Mouse (Mus musculus) testis, adult 2 months (tissue): Measurements from ENCODE around the gene Fes. TPM values are rescaled to one million over a fixed set of nuclear protein-coding genes. Genes with fewer than 3 reads are reported as not detected.

ENCODE experiments used
- H3K27ac ChIP-seq: fragments of 200-500 bp; 2 replicates; pipeline ENCODE4 v1.5.1; 2012; ENCODE audit warnings: low read depth, low read length; ENCODE audit not compliant: control insufficient read depth, insufficient read depth
- H3K27me3 ChIP-seq: fragments of 200-500 bp; 2 replicates; pipeline ENCODE4 v1.6.1; 2012; ENCODE audit warnings: mild to moderate bottlenecking, low read length, moderate library complexity; ENCODE audit not compliant: control insufficient read depth, insufficient read depth
- H3K36me3 ChIP-seq: fragments of 200-500 bp; 2 replicates; pipeline ENCODE4 v1.6.1; 2012; ENCODE audit warnings: mild to moderate bottlenecking, low read length; ENCODE audit not compliant: control insufficient read depth, insufficient read depth
- H3K4me1 ChIP-seq: fragments of 200-500 bp; 2 replicates; pipeline ENCODE4 v1.6.1; 2012; ENCODE audit warnings: low read length; ENCODE audit not compliant: control insufficient read depth, insufficient read depth
- H3K4me3 ChIP-seq: fragments of 200-500 bp; 2 replicates; pipeline ENCODE4 v1.5.1; 2012; ENCODE audit warnings: low read depth, mild to moderate bottlenecking, low read length, moderate library complexity, mixed read lengths; ENCODE audit not compliant: control insufficient read depth
- CTCF ChIP-seq: fragments of 200-500 bp; IDR thresholded peaks from 2 replicates; pipeline ENCODE4 v1.5.1; 2012; ENCODE audit warnings: low read depth, mild to moderate bottlenecking, inconsistent platforms, low read length, moderate library complexity; ENCODE audit not compliant: control insufficient read depth, insufficient read depth, insufficient replicate concordance
- POLR2A ChIP-seq: fragments of 200-500 bp; IDR thresholded peaks from 2 replicates; pipeline ENCODE4 v1.6.1; 2012; ENCODE audit warnings: low read depth, mild to moderate bottlenecking, inconsistent platforms, low read length, moderate library complexity; ENCODE audit not compliant: control insufficient read depth
- polyA plus RNA-seq: library from polyadenylated mRNA; depleted of rRNA; stranded (reverse); fragments of >200 nt; gene quantifications from 2 replicates; pipeline ENCODE4 v1.2.3, GENCODE M21; 2012

Fes gene
- polyA plus RNA-seq, 1 experiment = 1.5 TPM

- H3K36me3 ChIP-seq = peaks cover 5% of the 10 kb centered on the region
- peak overlapping the region; percentile 79 for H3K27ac ChIP-seq
- TF ChIP-seq POLR2A (no peak), CTCF (no peak)
- H3K4me1 ChIP-seq = peaks cover 2% of the 10 kb centered on the region
- H3K27me3 ChIP-seq = no peaks in the 10 kb centered on the region
- H3K4me3 ChIP-seq = no peak overlapping the region
Observed at GRCm38 (mm10) chr7:80357156-80357555, 30.6 kb downstream of the Fes start.

GRCm38 (mm10) chr7:80356351-80356750, 31.4 kb downstream of the Fes start:
- peaks cover 8% of the 10 kb centered on the region for H3K36me3 ChIP-seq
- peaks cover 2% of the 10 kb centered on the region for H3K4me1 ChIP-seq
- H3K4me3 ChIP-seq = no peak overlapping the region
- H3K27ac ChIP-seq = peak overlapping the region; percentile 79
- H3K27me3 ChIP-seq = no peaks in the 10 kb centered on the region
- TF ChIP-seq POLR2A = no peak
- no peak for TF ChIP-seq CTCF

GRCm38 (mm10) chr7:80352920-80353319, 34.8 kb downstream of the Fes start:
- Histone ChIP-seq H3K36me3 (peaks cover 6% of the 10 kb centered on the region), H3K27ac (no peak overlapping the region), H3K4me1 (peaks cover 2% of the 10 kb centered on the region), H3K4me3 (no peak overlapping the region), H3K27me3 (no peaks in the 10 kb centered on the region)
- TF ChIP-seq CTCF (no peak), POLR2A (no peak)

DNA sequence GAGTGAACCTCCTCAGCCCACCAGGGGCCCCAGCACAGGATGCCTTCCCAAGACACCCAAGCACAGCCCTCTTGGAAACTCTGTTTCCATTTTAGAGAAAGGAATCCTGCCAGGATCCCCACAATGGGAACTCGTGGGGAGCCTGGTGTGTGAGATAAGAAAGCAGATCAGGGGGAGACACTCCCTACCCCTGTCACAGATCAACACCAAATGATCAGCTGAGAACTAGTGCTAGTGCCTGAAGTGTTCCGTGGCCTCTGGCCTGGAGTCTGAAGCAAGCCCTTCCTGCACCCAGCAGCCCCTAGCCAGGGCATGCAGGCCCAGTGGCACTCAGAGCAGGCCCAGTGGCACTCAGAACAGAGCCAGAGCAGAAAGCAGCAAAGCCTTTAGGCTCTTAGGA, 36.9 kb downstream of the Fes start:
- H3K36me3 ChIP-seq = peaks cover 2% of the 10 kb centered on the region; the same call in 1 of the 2 replicates
- H3K4me1 ChIP-seq = no peaks in the 10 kb centered on the region
- no peak overlapping the region for H3K4me3 ChIP-seq

GRCm38 (mm10) chr7:80347670-80348586, 39.8 kb downstream of the Fes start:
- Histone ChIP-seq H3K4me3 (no peak overlapping the region), H3K36me3 (peaks cover 2% of the 10 kb centered on the region; the same call in 1 of the 2 replicates), H3K27ac (no peak overlapping the region), H3K27me3 (no peaks in the 10 kb centered on the region), H3K4me1 (peaks cover 7% of the 10 kb centered on the region)
- TF ChIP-seq POLR2A (no peak), CTCF (no peak)

More for the DNA sequence above, 36.9 kb downstream of the Fes start:
- TF ChIP-seq POLR2A (no peak), CTCF (no peak)
- Histone ChIP-seq H3K27me3 (no peaks in the 10 kb centered on the region), H3K27ac (peak overlapping the region; percentile 18; the same call in 1 of the 2 replicates)

DNA sequence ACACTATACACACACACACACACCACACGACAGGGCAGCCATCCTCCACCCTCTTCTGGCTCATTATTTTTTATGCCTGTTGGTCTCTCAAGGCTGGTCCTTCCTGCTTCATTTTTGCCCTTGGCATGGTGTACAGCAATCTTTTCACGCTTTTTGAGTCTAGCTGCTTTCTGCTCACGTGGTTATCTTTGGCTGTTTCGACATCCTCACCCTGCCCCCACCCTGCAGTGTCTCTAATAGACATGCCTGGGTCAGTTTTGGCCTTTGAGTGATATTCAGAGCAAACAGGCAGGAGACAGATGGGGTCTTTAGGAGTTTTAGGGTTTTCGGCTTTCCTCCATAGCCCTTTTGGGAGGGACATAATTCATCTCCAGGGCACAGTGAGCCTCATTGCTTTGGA, 40.9 kb downstream of the Fes start:
- TF ChIP-seq POLR2A = no peak
- TF ChIP-seq CTCF = no peak
- Histone ChIP-seq H3K27me3 (no peaks in the 10 kb centered on the region), H3K36me3 (peaks cover 2% of the 10 kb centered on the region; the same call in 1 of the 2 replicates), H3K4me3 (no peak overlapping the region), H3K4me1 (peaks cover 11% of the 10 kb centered on the region), H3K27ac (no peak overlapping the region)

GRCm38 (mm10) chr7:80346173-80346572, 41.6 kb downstream of the Fes start:
- no peak overlapping the region for H3K4me3 ChIP-seq
- no peaks in the 10 kb centered on the region; the same call in 1 of the 2 replicates for H3K36me3 ChIP-seq
- H3K27ac ChIP-seq = no peak overlapping the region
- peaks cover 11% of the 10 kb centered on the region for H3K4me1 ChIP-seq
- TF ChIP-seq CTCF = no peak
- TF ChIP-seq POLR2A = no peak
- no peaks in the 10 kb centered on the region for H3K27me3 ChIP-seq
